Mouse (Mus musculus): Measurements from ENCODE around the gene Olig1.

The Olig1 gene

GRCm38 (mm10) chr16:91269468-91270211, at the start of gene Olig1:
Gene Olig1 (plus strand): TSS chr16:91269772.
- peak; percentile 34 to 84 for DNase-seq (ENCODE audit: inconsistent age in 2 of 2, low spot score in 1 of 2)

- DNase-seq (ENCODE audit: inconsistent age in 2 of 2, low spot score in 1 of 2) = peak in 1 of 2 experiments; percentile 55
Measured at GRCm38 (mm10) chr16:91222171-91222642, 47.4 kb upstream of the Olig1 start.

GRCm38 (mm10) chr16:91222643-91223271, 46.8 kb upstream of the Olig1 start:
- peak in 1 of 2 experiments; percentile 32 for DNase-seq (ENCODE audit: inconsistent age in 2 of 2, low spot score in 1 of 2)

- DNase-seq (ENCODE audit: inconsistent age in 2 of 2, low spot score in 1 of 2) = no peak
Measured at GRCm38 (mm10) chr16:91223327-91224067, 46.1 kb upstream of the Olig1 start.

- DNase-seq (ENCODE audit: inconsistent age in 2 of 2, low spot score in 1 of 2) = no peak
Measured at GRCm38 (mm10) chr16:91224068-91224402, 45.5 kb upstream of the Olig1 start.

- peak in 1 of 2 experiments; percentile 32 for DNase-seq (ENCODE audit: inconsistent age in 2 of 2, low spot score in 1 of 2)
Measured at GRCm38 (mm10) chr16:91224481-91225232, 44.9 kb upstream of the Olig1 start.

- no peak for DNase-seq (ENCODE audit: inconsistent age in 2 of 2, low spot score in 1 of 2)
Measured at GRCm38 (mm10) chr16:91225233-91226037, 44.1 kb upstream of the Olig1 start, which contains the start of gene Olig2. Gene Olig2 (plus strand): TSS chr16:91225457.

- DNase-seq (ENCODE audit: inconsistent age in 2 of 2, low spot score in 1 of 2) = no peak
Measured at GRCm38 (mm10) chr16:91226038-91226882, 43.3 kb upstream of the Olig1 start.

- no peak for DNase-seq (ENCODE audit: inconsistent age in 2 of 2, low spot score in 1 of 2)
Measured at GRCm38 (mm10) chr16:91226883-91227759, 42.5 kb upstream of the Olig1 start.

GRCm38 (mm10) chr16:91227760-91228043, 41.9 kb upstream of the Olig1 start:
- DNase-seq (ENCODE audit: inconsistent age in 2 of 2, low spot score in 1 of 2) = no peak

- DNase-seq (ENCODE audit: inconsistent age in 2 of 2, low spot score in 1 of 2) = no peak
Measured at GRCm38 (mm10) chr16:91228238-91229071, 41.1 kb upstream of the Olig1 start.

- no peak for DNase-seq (ENCODE audit: inconsistent age in 2 of 2, low spot score in 1 of 2)
Measured at GRCm38 (mm10) chr16:91229072-91229348, 40.6 kb upstream of the Olig1 start.

- DNase-seq (ENCODE audit: inconsistent age in 2 of 2, low spot score in 1 of 2) = no peak
Measured at GRCm38 (mm10) chr16:91229643-91230042, 39.9 kb upstream of the Olig1 start.

- no peak for DNase-seq (ENCODE audit: inconsistent age in 2 of 2, low spot score in 1 of 2)
Measured at GRCm38 (mm10) chr16:91231781-91232469, 37.6 kb upstream of the Olig1 start.

GRCm38 (mm10) chr16:91232470-91233240, 36.9 kb upstream of the Olig1 start:
- no peak for DNase-seq (ENCODE audit: inconsistent age in 2 of 2, low spot score in 1 of 2)

GRCm38 (mm10) chr16:91233241-91233944, 36.2 kb upstream of the Olig1 start:
- DNase-seq (ENCODE audit: inconsistent age in 2 of 2, low spot score in 1 of 2) = no peak
